Mouse (Mus musculus) kidney, adult 9 months (tissue): ENCODE results near the gene Adamts20.
A peak's percentile ranks its signal among the peaks of the same experiment; 100 is the strongest.
"Not testable (repeated sequence)": the region's sequence is repeated elsewhere in the genome, so short reads cannot be mapped to it uniquely, and the experiment has no call there.

Source experiments
- DNase-seq: peaks from one replicate; pipeline ENCODE4 v3.0.0; 2022

The Adamts20 gene

DNA sequence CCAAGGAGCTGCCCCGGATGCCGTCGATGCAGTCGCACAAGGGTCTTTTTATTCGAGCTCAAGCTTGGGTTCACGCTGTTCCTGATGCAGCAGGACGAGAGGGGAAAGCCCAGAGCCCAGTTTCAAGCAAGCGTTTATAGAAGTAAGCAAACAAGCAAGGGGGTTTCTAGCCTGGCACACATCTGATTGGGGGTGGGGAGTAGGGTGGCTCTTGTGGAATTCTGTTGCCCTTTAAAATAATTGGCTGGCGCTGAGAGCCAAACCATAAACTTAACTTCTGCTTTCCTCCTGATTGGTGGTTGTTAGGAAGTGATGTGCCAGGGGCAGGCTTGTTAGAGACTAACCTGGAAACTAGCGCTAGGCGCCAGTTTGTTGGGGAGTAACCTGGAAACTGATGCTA is at the start of gene Adamts20:
Gene Adamts20 (minus strand): TSS at position 101 of the 400 bp plus-strand sequence.
- DNase-seq = no peak

- no peak for DNase-seq
Observed at GRCm38 (mm10) chr15:94503451-94504215, 38.4 kb upstream of the Adamts20 start.

DNA sequence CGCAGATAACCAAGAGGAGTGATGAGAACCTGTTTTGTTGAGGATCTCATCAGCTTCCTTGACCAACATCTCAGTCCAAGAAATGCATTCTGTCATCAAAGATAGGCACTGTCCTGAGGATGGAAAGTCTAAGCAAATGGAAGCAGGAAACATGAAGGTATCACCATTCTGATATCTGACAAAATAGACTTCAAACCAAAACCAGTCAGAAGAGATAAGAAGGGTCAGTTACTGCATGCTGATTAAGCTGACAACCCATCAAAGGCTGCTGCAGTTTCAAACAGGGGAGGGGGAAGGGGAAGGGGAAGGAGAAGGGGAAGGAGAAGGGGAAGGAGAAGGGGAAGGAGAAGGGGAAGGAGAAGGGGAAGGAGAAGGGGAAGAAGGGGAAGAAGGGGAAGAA is 34.0 kb upstream of the Adamts20 start:
- DNase-seq = no peak

- no peak for DNase-seq
Observed at GRCm38 (mm10) chr15:94495936-94496335, 30.7 kb upstream of the Adamts20 start.

DNA sequence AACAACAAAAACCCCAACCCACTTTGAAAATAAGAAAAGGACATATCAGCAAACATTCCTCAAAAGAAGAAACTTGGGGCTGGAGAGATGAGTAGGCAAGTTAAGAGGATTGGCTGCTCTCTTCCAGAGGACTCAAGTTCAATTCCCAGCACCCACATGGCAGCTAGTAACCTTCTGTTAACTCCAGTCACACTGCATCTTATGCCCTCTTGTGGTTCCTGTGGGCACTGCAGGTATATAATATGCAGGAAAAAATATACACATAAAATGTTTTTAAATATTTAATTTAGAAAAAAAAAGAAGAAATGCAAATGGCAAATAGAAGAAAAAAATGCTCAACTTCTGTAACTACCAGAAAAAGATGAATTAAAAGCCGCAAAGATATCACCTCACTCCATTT is 29.2 kb upstream of the Adamts20 start:
- DNase-seq = no peak

DNA sequence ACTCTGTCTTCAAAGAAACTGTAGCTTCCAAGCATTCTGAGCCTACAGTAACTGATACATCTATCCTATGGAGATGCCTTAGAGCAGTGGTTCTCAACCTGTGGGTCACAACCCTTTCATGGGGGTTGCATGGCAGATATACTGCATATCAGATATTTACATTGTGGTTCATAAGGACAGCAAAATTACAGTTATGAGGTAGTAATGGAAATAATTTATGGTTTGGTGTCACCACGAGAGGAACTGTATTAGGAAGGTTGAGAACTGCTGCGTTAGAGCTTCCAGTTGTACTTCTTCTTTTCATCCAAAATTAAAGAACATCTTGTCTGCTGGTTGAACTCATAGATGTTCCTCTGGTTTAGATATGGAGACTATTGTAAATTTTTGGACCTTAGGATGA is 24.2 kb upstream of the Adamts20 start:
- DNase-seq = no peak

DNA sequence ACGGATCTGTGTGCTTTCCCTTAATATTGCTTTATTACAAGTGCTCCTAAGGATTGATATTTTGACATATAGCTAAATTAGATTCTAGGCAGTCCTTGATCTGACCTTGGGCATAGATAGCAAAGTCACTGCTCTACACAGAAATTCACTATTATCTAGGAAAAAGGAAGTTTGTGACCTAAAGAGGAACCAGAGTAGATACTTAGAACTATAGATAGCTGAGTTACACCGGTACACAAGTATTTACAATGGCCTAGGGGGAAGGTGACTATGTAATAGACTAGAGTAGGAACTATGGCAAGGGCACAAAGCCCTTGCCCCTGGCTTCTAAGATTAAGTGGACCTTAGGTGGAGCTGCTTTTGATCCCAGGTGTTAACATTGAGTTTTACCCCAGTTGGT is 22.8 kb upstream of the Adamts20 start:
- DNase-seq = not testable (repeated sequence)

- no peak for DNase-seq
Observed at GRCm38 (mm10) chr15:94482555-94482954, 17.3 kb upstream of the Adamts20 start.

DNA sequence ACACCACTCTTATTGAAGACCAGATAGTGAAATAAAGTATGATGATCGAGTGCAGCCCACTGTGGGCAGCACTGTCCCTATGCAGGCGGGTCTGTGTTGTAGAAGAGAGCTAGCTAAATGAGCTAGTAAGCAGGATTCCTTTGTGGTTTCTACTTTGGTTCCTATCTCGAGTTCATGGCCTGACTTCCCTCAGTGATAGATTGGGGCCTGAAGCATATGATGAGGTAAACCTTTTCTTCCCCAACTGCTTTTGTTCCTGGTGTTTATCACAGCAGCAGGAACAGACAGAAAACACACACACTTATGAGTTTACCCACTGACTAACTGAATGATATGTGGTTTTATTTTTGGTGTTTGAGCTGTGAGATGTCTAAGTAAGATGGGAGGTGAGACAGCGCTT is 15.6 kb upstream of the Adamts20 start:
- DNase-seq = no peak

- DNase-seq = no peak
Observed at GRCm38 (mm10) chr15:94480248-94480647, 15.0 kb upstream of the Adamts20 start.

- DNase-seq = no peak
Observed at GRCm38 (mm10) chr15:94479513-94480136, 14.4 kb upstream of the Adamts20 start.

- no peak for DNase-seq
Observed at GRCm38 (mm10) chr15:94478706-94479105, 13.5 kb upstream of the Adamts20 start.

GRCm38 (mm10) chr15:94477287-94477686 is 12.1 kb upstream of the Adamts20 start:
- no peak for DNase-seq

GRCm38 (mm10) chr15:94475975-94476374 is 10.8 kb upstream of the Adamts20 start:
- DNase-seq = no peak

DNA sequence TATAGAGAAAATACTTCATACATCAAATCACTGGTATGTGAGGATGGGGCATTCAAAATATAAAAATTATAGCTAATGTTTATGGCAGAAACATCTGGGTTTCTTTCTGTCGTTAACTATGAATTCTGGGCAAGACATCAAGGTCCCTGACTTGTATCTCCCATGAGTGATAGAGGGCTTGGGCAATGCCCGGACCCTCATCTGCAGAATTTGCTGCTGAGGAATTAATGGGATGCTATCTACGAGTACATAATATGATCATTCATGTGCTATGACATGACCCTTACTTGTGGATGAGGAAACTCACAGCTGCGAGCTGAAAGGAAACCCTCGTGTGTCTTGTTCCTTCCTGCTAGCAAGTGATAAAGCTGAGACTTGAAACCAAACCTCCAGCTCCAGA is 5.1 kb upstream of the Adamts20 start:
- no peak for DNase-seq

- DNase-seq = no peak
Observed at GRCm38 (mm10) chr15:94464881-94465280, 337 bp downstream of the Adamts20 start.

DNA sequence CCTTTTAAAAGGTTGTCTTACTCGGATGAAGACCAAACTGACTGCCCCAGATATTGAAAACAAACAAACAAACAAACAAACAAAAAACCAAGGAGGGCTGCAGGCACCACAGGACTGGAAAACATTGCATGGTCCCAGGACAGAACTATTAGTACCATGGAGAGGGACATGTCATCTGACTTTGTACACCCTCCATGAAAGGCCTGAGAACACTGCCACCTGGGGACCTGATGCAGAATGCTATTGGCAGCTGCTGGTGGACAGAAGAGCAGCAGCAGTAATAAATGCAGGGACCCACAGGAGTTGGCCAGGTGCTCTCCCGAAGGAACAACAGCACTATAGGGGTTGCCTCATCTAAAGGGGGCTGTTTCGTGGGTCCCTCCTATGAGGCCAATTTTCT is 2.0 kb downstream of the Adamts20 start:
- peak; percentile 11 for DNase-seq

- DNase-seq = no peak
Observed at GRCm38 (mm10) chr15:94462206-94462605, 3.0 kb downstream of the Adamts20 start.

DNA sequence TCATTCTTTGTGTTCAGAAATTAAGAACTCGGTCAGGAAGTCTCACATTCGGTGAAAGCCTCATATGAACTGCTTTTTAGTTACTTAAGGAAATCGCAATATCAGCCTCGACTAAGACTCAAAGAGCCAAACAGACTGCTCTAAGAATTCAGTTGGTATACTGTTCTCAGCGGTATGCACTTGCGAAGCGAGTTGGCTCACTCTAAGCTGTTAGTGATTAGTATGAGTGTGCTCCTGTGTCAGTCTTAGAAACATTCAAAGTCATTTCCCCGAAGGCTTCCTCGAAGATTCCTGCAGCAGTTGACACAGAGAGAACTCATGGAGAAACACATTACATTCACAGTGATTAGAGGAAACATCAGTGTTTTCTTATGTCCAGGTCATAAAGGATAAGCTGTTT is 4.1 kb downstream of the Adamts20 start:
- no peak for DNase-seq

GRCm38 (mm10) chr15:94457636-94458390 is 7.4 kb downstream of the Adamts20 start:
- no peak for DNase-seq

GRCm38 (mm10) chr15:94452848-94453247 is 12.4 kb downstream of the Adamts20 start:
- DNase-seq = no peak

DNA sequence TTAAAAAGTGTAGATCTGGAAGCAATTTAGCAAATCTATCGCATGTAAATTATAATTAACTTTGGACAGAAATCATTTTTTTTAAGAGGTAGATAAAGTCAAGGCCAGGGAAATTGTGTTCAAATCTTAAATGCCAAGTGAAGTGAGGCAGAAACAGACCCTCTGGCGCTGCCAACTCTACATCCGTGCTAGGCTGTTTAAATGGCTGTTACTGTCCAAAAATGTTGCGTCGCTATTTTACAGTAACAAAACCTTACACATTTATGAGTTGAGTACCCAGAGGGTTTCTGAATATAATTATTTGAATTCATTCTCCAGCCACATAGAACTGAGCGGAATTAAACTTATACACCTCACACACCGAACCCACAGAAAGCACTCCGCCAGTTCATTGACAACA is 13.6 kb downstream of the Adamts20 start:
- DNase-seq = no peak

- peak; percentile 3 for DNase-seq
Observed at GRCm38 (mm10) chr15:94444437-94445136, 20.6 kb downstream of the Adamts20 start.
